Mouse (Mus musculus) brain, adult 10 weeks (tissue): ENCODE results near the gene Ppp6r3. TPM values are rescaled to one million over a fixed set of nuclear protein-coding genes. Genes with fewer than 3 reads are reported as not detected.

Experiments used
- polyA plus RNA-seq: library from polyadenylated mRNA; stranded (reverse); fragments of 350-450 nt; fragmentation: Illumina TruSeq; extraction: RNeasy Lipid Tissue Mini Kit (QIAGEN cat#74804); gene quantifications from one replicate; pipeline ENCODE4 v1.2.3, GENCODE M21; 2015; ENCODE audit warnings: low read depth, low replicate concordance

Gene Ppp6r3
- polyA plus RNA-seq: 61.8 TPM

GRCm38 (mm10) chr19:3575632-3576384, at the start of gene Ppp6r3:
Gene Ppp6r3 (minus strand): TSS chr19:3575749.

GRCm38 (mm10) chr19:3414268-3414733, 161.2 kb downstream of the Ppp6r3 start, which contains the start of gene Gal:
Gene Gal (minus strand): TSS chr19:3414544.

Other genes starting within 250 kb of the Ppp6r3 start
- not detected for gene Tesmin, start 186.9 kb downstream of the Ppp6r3 start, polyA plus RNA-seq
- gene Gal, start 161.2 kb downstream of the Ppp6r3 start, polyA plus RNA-seq: 1.8 TPM
- gene Lrp5, start 110.8 kb upstream of the Ppp6r3 start, polyA plus RNA-seq: 4.5 TPM
- gene 1810055G02Rik, start 132.5 kb upstream of the Ppp6r3 start, polyA plus RNA-seq: 26.5 TPM
- 28.6 TPM for gene Kmt5b, start 191.7 kb upstream of the Ppp6r3 start, polyA plus RNA-seq